Mouse (Mus musculus) thymus, adult 2 months (tissue): Measurements from ENCODE around the gene 2010111I01Rik.

Experiments
- CTCF ChIP-seq: fragments of 200-500 bp; IDR thresholded peaks from 2 replicates; pipeline ENCODE4 v1.5.1; 2012; ENCODE audit warnings: mild to moderate bottlenecking, control low read depth, low read length, moderate library complexity, borderline replicate concordance; ENCODE audit not compliant: control insufficient read depth, poor library complexity, insufficient read depth; ENCODE audit errors: extremely low read depth
- POLR2A ChIP-seq: fragments of 200-500 bp; IDR thresholded peaks from 2 replicates; pipeline ENCODE4 v1.6.1; 2012; ENCODE audit warnings: mild to moderate bottlenecking, low read length, control low read depth, moderate library complexity; ENCODE audit not compliant: control insufficient read depth, poor library complexity, insufficient read depth; ENCODE audit errors: extremely low read depth

DNA sequence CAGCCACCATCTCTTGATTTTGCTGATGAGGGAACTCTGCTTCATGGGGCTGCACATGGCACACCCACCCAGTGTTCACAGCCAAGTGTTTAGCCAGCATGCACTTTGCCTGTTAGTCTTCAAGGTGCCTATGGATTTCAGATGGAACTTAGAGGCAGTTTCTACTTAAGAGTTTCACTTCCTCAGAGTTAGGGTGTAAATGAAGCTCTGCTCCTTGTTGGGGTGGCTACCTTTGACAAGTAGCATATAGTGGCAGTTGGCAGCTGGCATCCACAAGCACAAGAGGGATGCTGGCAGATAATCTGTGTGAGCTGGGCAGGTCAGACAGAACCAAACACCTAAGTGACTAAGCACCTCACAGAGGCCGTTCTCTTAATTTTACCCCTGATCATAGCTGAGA is 221.9 kb downstream of the 2010111I01Rik start:
- TF ChIP-seq CTCF (no peak), POLR2A (no peak)
